Mouse (Mus musculus) liver, adult 2 months (tissue): ENCODE data around the gene Avpr1b.

Experiments
- CTCF ChIP-seq: fragments of 200-500 bp; IDR thresholded peaks from 2 replicates; pipeline ENCODE4 v1.5.1; 2011; ENCODE audit warnings: low read depth, low read length, control low read depth
- POLR2A ChIP-seq: fragments of 200-500 bp; IDR thresholded peaks from 2 replicates; pipeline ENCODE4 v1.6.1; 2011; ENCODE audit warnings: low read length, control low read depth; ENCODE audit not compliant: insufficient read depth; ENCODE audit errors: extremely low read depth

DNA sequence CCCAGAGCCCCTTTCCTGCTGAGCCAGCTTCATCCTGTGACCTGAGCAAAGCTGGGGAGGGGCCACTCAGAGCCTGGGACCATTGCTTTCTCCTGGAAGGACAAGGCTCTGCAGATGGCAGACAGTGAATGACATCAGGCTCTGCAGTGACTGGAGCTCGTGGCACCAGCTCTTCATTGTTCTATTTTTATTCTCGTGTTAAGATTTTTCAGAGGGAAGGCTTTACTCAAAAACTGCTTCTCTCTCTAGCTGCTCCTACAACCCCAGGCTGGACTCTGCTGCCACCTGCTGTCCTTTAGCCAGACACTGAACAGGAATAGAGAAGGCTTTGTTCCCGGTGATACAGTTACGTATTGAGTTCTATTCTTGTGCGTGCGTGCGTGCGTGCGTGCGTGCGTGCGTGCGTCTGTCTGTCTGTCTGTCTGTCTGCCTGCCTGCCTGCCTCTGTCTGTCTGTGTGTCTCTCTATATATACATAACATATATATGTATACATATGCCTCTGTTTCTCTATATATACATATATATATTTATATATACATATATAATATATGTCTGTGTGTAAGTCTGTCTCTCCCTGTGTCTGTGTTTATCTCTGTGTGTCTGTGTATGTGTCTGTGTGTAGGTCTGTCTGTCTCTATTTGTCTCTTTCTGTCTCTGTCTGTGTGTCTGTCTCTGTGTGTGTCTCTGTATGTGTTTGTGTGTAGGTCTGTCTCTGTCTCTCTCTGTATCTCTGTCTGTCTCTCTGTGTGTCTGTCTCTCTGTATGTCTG lies 43.8 kb upstream of the Avpr1b start:
- no peak for TF ChIP-seq POLR2A
- peak; percentile 78 for TF ChIP-seq CTCF
